Mouse (Mus musculus): ENCODE measurements around the gene Ofcc1.

DNA sequence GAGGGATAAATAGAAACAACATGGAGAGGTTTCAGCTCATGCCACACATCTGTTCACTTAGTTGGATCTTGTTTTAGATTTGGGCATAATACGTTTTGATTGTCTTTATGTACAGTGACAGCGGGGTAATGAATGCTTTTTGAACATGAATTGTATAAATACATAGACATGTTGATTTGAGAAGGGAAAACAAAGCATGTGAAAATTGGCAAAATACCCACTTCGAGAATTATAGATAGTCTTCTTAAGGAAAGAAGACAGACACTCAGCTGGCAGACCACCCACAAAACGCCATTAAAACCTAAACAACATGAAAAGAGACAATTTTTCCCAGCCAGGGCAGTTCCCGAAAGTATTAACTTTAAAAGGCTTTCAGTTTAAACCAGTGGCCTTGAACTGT, 37.9 kb downstream of the Ofcc1 start:
- TF ChIP-seq EP300 (optimal IDR thresholded peaks at IDR 0.05) (no peak), CTCF (IDR thresholded peaks at IDR 0.05; ENCODE audit: low read depth) (no peak)
